Mouse (Mus musculus): ENCODE data around the gene Tardbp. TPM values are rescaled to one million over a fixed set of nuclear protein-coding genes. Genes with fewer than 3 reads are reported as not detected.

Tardbp gene
- 100 to 1,000 TPM; 112 to 130 TPM for total RNA-seq (2021)
- long read RNA-seq, experiment 1, full-length matches to known transcripts = 17 of 45 reads
- long read RNA-seq, experiment 1, partial matches to known transcripts = 5 of 45 reads
- long read RNA-seq, experiment 1, other reads (novel, unspliced or antisense) = 23 of 45 reads
- long read RNA-seq, experiment 2, full-length matches to known transcripts = 21 of 38 reads
- long read RNA-seq, experiment 2, partial matches to known transcripts = 3 of 38 reads
- long read RNA-seq, experiment 2, other reads (novel, unspliced or antisense) = 14 of 38 reads

GRCm38 (mm10) chr4:148626623-148627185 lies at the start of gene Tardbp:
TSS of gene Tardbp (minus strand) at chr4:148627019.
- DNase-seq (ENCODE audit: low spot score) = peak; percentile 96

- DNase-seq (ENCODE audit: low spot score) = no peak
These were observed 49.6 kb upstream of the Tardbp start for GRCm38 (mm10) chr4:148676188-148676960.

- no peak for DNase-seq (ENCODE audit: low spot score)
These were observed 48.2 kb upstream of the Tardbp start for GRCm38 (mm10) chr4:148675043-148675442.

- no peak for DNase-seq (ENCODE audit: low spot score)
These were observed 44.6 kb upstream of the Tardbp start for GRCm38 (mm10) chr4:148671230-148671947.

GRCm38 (mm10) chr4:148667006-148667755 lies 40.4 kb upstream of the Tardbp start:
- DNase-seq (ENCODE audit: low spot score) = peak; percentile 63

GRCm38 (mm10) chr4:148664021-148664420 lies 37.2 kb upstream of the Tardbp start:
- DNase-seq (ENCODE audit: low spot score) = no peak

GRCm38 (mm10) chr4:148663326-148663725 lies 36.5 kb upstream of the Tardbp start:
- no peak for DNase-seq (ENCODE audit: low spot score)

- DNase-seq (ENCODE audit: low spot score) = peak; percentile 76
These were observed 35.5 kb upstream of the Tardbp start for GRCm38 (mm10) chr4:148662168-148662965.

GRCm38 (mm10) chr4:148660174-148660573 lies 33.4 kb upstream of the Tardbp start:
- no peak for DNase-seq (ENCODE audit: low spot score)

GRCm38 (mm10) chr4:148657776-148658175 lies 31.0 kb upstream of the Tardbp start:
- no peak for DNase-seq (ENCODE audit: low spot score)

GRCm38 (mm10) chr4:148656691-148657258 lies 30.0 kb upstream of the Tardbp start:
- no peak for DNase-seq (ENCODE audit: low spot score)

GRCm38 (mm10) chr4:148654701-148655398 lies 28.0 kb upstream of the Tardbp start:
- no peak for DNase-seq (ENCODE audit: low spot score)

GRCm38 (mm10) chr4:148651045-148651444 lies 24.2 kb upstream of the Tardbp start:
- DNase-seq (ENCODE audit: low spot score) = peak; percentile 12

- no peak for DNase-seq (ENCODE audit: low spot score)
These were observed 22.5 kb upstream of the Tardbp start for GRCm38 (mm10) chr4:148649309-148649708.

- no peak for DNase-seq (ENCODE audit: low spot score)
These were observed 19.8 kb upstream of the Tardbp start for GRCm38 (mm10) chr4:148646616-148647015.

GRCm38 (mm10) chr4:148644926-148645325 lies 18.1 kb upstream of the Tardbp start:
- DNase-seq (ENCODE audit: low spot score) = no peak

GRCm38 (mm10) chr4:148644157-148644511 lies 17.3 kb upstream of the Tardbp start:
- DNase-seq (ENCODE audit: low spot score) = peak; percentile 63

GRCm38 (mm10) chr4:148643291-148644156 lies 16.7 kb upstream of the Tardbp start, which contains the start of gene Gm572:
TSS of gene Gm572 (plus strand) at chr4:148643317.
- no peak for DNase-seq (ENCODE audit: low spot score)

Measured in gastrocnemius, adult 18-20 months (tissue).